Mouse (Mus musculus): Measurements from ENCODE around the gene Mapk3.

DNA sequence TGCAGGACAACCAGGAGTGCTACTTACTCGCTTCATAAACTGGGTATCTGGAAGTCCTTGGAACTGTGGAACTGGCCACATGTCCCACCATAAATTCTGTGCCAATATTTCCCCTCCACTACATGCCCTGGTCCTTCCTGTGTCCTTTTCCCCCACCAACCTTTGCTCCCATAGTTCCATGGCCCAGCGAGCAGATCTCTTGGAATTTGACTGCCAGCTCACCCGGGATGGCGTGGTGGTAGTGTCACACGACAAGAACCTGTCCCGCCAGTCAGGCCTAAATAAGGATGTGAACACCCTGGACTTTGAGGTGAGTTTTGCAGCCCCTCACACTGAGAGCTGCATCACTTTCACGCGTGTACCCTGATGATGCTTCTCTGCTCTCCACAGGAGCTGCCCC lies 7.6 kb downstream of the Mapk3 start:
- TF ChIP-seq CTCF (IDR thresholded peaks at IDR 0.05; ENCODE audit: borderline replicate concordance, insufficient read depth, low read length) (no peak), POLR2A (IDR thresholded peaks at IDR 0.05; ENCODE audit: low read depth, low read length) (no peak)

Measured in embryonic fibroblast, embryonic 13.5 days (primary cell).